Mouse (Mus musculus): ENCODE data around the gene Psmg3. TPM values are rescaled to one million over a fixed set of nuclear protein-coding genes. Genes with fewer than 3 reads are reported as not detected.

The Psmg3 gene
- polyA plus RNA-seq, 1 experiment, result 24.4 TPM

GRCm38 (mm10) chr5:139832125-139832524 lies 5.4 kb upstream of the Psmg3 start:
- TF ChIP-seq CTCF (IDR thresholded peaks at IDR 0.05; ENCODE audit: insufficient read depth, low read length) (no peak), POLR2A (IDR thresholded peaks at IDR 0.05; ENCODE audit: borderline replicate concordance, extremely low read depth, low read depth, low read length) (no peak)
- Histone ChIP-seq H3K4me3 (replicated peaks; ENCODE audit: extremely low read depth, low read depth, low read length) (no peak overlapping the region), H3K4me1 (ENCODE audit: control insufficient read depth, insufficient read depth, low read length) (peaks cover under 1% of the 10 kb centered on the region; the same call in 1 of the 2 replicates)
- DNase-seq, result no peak
- WGBS, result 47% methylated on average over 7 of the region's 7 CpGs

GRCm38 (mm10) chr5:139830734-139831133 lies 4.0 kb upstream of the Psmg3 start:
- 68% methylated on average over 3 of the region's 3 CpGs for WGBS
- H3K4me3 ChIP-seq (replicated peaks; ENCODE audit: extremely low read depth, low read depth, low read length), result no peak overlapping the region
- H3K4me1 ChIP-seq (ENCODE audit: control insufficient read depth, insufficient read depth, low read length), result peaks cover 10% of the 10 kb centered on the region
- no peak for DNase-seq
- TF ChIP-seq CTCF (IDR thresholded peaks at IDR 0.05; ENCODE audit: insufficient read depth, low read length) (no peak), POLR2A (IDR thresholded peaks at IDR 0.05; ENCODE audit: borderline replicate concordance, extremely low read depth, low read depth, low read length) (no peak)

- WGBS, result 70% methylated on average over 13 of the region's 13 CpGs
- no peak for TF ChIP-seq POLR2A (IDR thresholded peaks at IDR 0.05; ENCODE audit: borderline replicate concordance, extremely low read depth, low read depth, low read length)
- no peak for DNase-seq
- peaks cover 12% of the 10 kb centered on the region for H3K4me1 ChIP-seq (ENCODE audit: control insufficient read depth, insufficient read depth, low read length)
- no peak overlapping the region for H3K4me3 ChIP-seq (replicated peaks; ENCODE audit: extremely low read depth, low read depth, low read length)
Observed at GRCm38 (mm10) chr5:139829384-139829783, 2.7 kb upstream of the Psmg3 start.

- no peak for TF ChIP-seq CTCF (IDR thresholded peaks at IDR 0.05; ENCODE audit: insufficient read depth, low read length)
- TF ChIP-seq POLR2A (IDR thresholded peaks at IDR 0.05; ENCODE audit: borderline replicate concordance, extremely low read depth, low read depth, low read length), result no peak
- peaks cover 12% of the 10 kb centered on the region for H3K4me1 ChIP-seq (ENCODE audit: control insufficient read depth, insufficient read depth, low read length)
- H3K4me3 ChIP-seq (replicated peaks; ENCODE audit: extremely low read depth, low read depth, low read length), result no peak overlapping the region
- no peak for DNase-seq
- WGBS, result 96% methylated on average over 1 of the region's 1 CpGs
Observed at GRCm38 (mm10) chr5:139827593-139827992, 908 bp upstream of the Psmg3 start.

- 33% methylated on average over 11 of the region's 11 CpGs for WGBS
- no peak for TF ChIP-seq CTCF (IDR thresholded peaks at IDR 0.05; ENCODE audit: insufficient read depth, low read length)
- no peak for TF ChIP-seq POLR2A (IDR thresholded peaks at IDR 0.05; ENCODE audit: borderline replicate concordance, extremely low read depth, low read depth, low read length)
- Histone ChIP-seq H3K4me3 (replicated peaks; ENCODE audit: extremely low read depth, low read depth, low read length) (peak overlapping the region; percentile 92), H3K4me1 (ENCODE audit: control insufficient read depth, insufficient read depth, low read length) (peaks cover 12% of the 10 kb centered on the region)
- DNase-seq, result no peak
Observed at GRCm38 (mm10) chr5:139825947-139826346, 738 bp downstream of the Psmg3 start.

GRCm38 (mm10) chr5:139824531-139824930 lies 2.2 kb downstream of the Psmg3 start:
- 93% methylated on average over 10 of the region's 10 CpGs for WGBS
- no peak overlapping the region for H3K4me3 ChIP-seq (replicated peaks; ENCODE audit: extremely low read depth, low read depth, low read length)
- peaks cover 12% of the 10 kb centered on the region for H3K4me1 ChIP-seq (ENCODE audit: control insufficient read depth, insufficient read depth, low read length)
- no peak for TF ChIP-seq POLR2A (IDR thresholded peaks at IDR 0.05; ENCODE audit: borderline replicate concordance, extremely low read depth, low read depth, low read length)
- no peak for TF ChIP-seq CTCF (IDR thresholded peaks at IDR 0.05; ENCODE audit: insufficient read depth, low read length)
- no peak for DNase-seq

- peaks cover 8% of the 10 kb centered on the region for H3K4me1 ChIP-seq (ENCODE audit: control insufficient read depth, insufficient read depth, low read length)
- H3K4me3 ChIP-seq (replicated peaks; ENCODE audit: extremely low read depth, low read depth, low read length), result no peak overlapping the region
- WGBS, result 82% methylated on average over 12 of the region's 12 CpGs
- TF ChIP-seq POLR2A (IDR thresholded peaks at IDR 0.05; ENCODE audit: borderline replicate concordance, extremely low read depth, low read depth, low read length) (no peak), CTCF (IDR thresholded peaks at IDR 0.05; ENCODE audit: insufficient read depth, low read length) (no peak)
- DNase-seq, result no peak
Observed at GRCm38 (mm10) chr5:139821466-139822459, 4.9 kb downstream of the Psmg3 start.

GRCm38 (mm10) chr5:139819538-139820181 lies 7.0 kb downstream of the Psmg3 start, which contains the start of gene Tmem184a:
Tmem184a (minus strand) TSS chr5:139819917.
- no peak for DNase-seq
- no peak for TF ChIP-seq CTCF (IDR thresholded peaks at IDR 0.05; ENCODE audit: insufficient read depth, low read length)
- TF ChIP-seq POLR2A (IDR thresholded peaks at IDR 0.05; ENCODE audit: borderline replicate concordance, extremely low read depth, low read depth, low read length), result no peak
- H3K4me3 ChIP-seq (replicated peaks; ENCODE audit: extremely low read depth, low read depth, low read length), result no peak within 1 kb of the TSS
- WGBS, result 78% methylated on average over 9 of the region's 9 CpGs
- H3K4me1 ChIP-seq (ENCODE audit: control insufficient read depth, insufficient read depth, low read length), result no peaks in the 10 kb centered on the region

GRCm38 (mm10) chr5:139818801-139819200 lies 7.9 kb downstream of the Psmg3 start:
- H3K4me1 ChIP-seq (ENCODE audit: control insufficient read depth, insufficient read depth, low read length), result no peaks in the 10 kb centered on the region
- 49% methylated on average over 4 of the region's 4 CpGs for WGBS
- TF ChIP-seq CTCF (IDR thresholded peaks at IDR 0.05; ENCODE audit: insufficient read depth, low read length) (peak; percentile 54), POLR2A (IDR thresholded peaks at IDR 0.05; ENCODE audit: borderline replicate concordance, extremely low read depth, low read depth, low read length) (no peak)
- H3K4me3 ChIP-seq (replicated peaks; ENCODE audit: extremely low read depth, low read depth, low read length), result no peak overlapping the region
- peak; percentile 46 for DNase-seq

All from lung, adult 2 months (tissue).